Mouse (Mus musculus) heart, postnatal 0 days (tissue): Measurements from ENCODE around the gene Rnf216.
A peak's percentile ranks its signal among the peaks of the same experiment; 100 is the strongest.

Experiments used
- CTCF ChIP-seq: IDR thresholded peaks from 2 replicates; pipeline ENCODE4 v1.5.1; 2016; ENCODE audit warnings: antibody characterized with exemption, control low read depth, low read depth
- EP300 ChIP-seq: IDR thresholded peaks from 2 replicates; pipeline ENCODE4 v1.6.1; 2016; ENCODE audit warnings: antibody characterized with exemption, low read depth

DNA sequence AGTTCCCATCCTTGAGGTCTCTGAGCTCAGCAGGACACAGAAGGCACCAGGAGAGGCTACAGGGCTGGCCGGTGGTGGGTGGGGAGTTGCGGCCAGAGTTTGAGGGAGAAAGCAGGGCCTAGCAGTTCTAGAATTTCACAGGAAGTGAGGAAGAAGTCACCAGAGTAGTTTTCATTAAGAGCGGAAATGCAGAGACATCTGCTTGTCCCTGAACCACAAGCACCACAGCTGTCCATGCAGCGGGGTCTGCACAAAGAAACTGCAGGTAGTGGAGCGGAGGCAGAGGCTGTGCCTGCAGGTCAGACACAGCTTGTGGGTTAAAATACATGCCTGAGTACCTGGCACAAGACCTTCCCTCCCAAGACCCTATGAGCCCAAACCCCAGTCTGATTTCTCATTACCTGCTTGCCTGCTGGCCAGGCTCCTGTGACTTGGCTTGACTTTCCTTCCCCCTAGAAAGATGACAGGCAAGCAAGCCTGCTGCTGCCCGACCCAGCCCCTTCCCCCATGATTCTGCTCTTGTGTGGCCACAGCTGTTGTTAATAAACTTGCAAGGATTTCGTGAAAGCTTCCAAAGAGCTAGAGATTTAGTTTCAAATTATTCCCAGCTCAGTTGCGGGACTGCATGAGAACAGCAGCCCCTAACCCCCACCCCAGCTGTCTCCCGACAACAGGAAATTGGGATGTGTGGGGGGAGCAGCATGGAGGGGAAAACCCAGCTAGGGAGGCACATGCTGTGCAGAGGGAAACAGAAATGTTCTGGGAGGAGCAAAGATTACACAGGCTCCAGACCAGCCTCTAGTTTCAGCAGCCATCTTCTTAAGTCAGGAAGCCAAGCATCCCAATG lies 111.9 kb downstream of the Rnf216 start:
- TF ChIP-seq CTCF (no peak), EP300 (0 out of 2 replicates have a peak, but pooled peaks have one; percentile 39)
